Mouse (Mus musculus): ENCODE results near the gene Ccdc114. TPM values are rescaled to one million over a fixed set of nuclear protein-coding genes. Genes with fewer than 3 reads are reported as not detected.
"Not testable (repeated sequence)": the region's sequence is repeated elsewhere in the genome, so short reads cannot be mapped to it uniquely, and the experiment has no call there.

The Ccdc114 gene
- total and polyA plus RNA-seq, 3 experiments, result 0.07 to 0.22 TPM; not detected in 1

GRCm38 (mm10) chr7:45921950-45922600, 1.8 kb upstream of the Ccdc114 start:
- H3K9me3 ChIP-seq (replicated peaks), result no peaks in the 10 kb centered on the region
- no peaks in the 10 kb centered on the region for H3K36me3 ChIP-seq (replicated peaks)
- no peak overlapping the region for H3K4me3 ChIP-seq (ENCODE audit: low read depth, low read length)
- DNase-seq (ENCODE audit: low spot score) (no peak), ATAC-seq (ENCODE audit: extremely low read depth, insufficient number of reproducible peaks, low FRiP score, poor library complexity, severe bottlenecking) (no peak)
- peaks cover 17% of the 10 kb centered on the region for H3K4me1 ChIP-seq (ENCODE audit: insufficient read depth, low read depth, low read length)
- H3K27me3 ChIP-seq (ENCODE audit: insufficient read depth, low read length), result peaks cover 19% of the 10 kb centered on the region
- TF ChIP-seq TAL1 (conservative IDR thresholded peaks at IDR 0.05; ENCODE audit: low read depth, low read length) (no peak), GATA1 (IDR thresholded peaks at IDR 0.05; ENCODE audit: borderline replicate concordance, low read length) (no peak), POLR2AphosphoS5 (IDR thresholded peaks at IDR 0.05; ENCODE audit: insufficient replicate concordance, low read depth, low read length) (no peak), GATA2 (IDR thresholded peaks at IDR 0.05; ENCODE audit: borderline replicate concordance, low read depth, low read length) (no peak), CTCF (IDR thresholded peaks at IDR 0.05; ENCODE audit: low read depth, low read length) (no peak)

GRCm38 (mm10) chr7:45922928-45923761, 727 bp upstream of the Ccdc114 start:
- no peak overlapping the region for H3K4me3 ChIP-seq (ENCODE audit: low read depth, low read length)
- peaks cover 17% of the 10 kb centered on the region for H3K4me1 ChIP-seq (ENCODE audit: insufficient read depth, low read depth, low read length)
- no peaks in the 10 kb centered on the region for H3K36me3 ChIP-seq (replicated peaks)
- DNase-seq (ENCODE audit: low spot score) (no peak), ATAC-seq (ENCODE audit: extremely low read depth, insufficient number of reproducible peaks, low FRiP score, poor library complexity, severe bottlenecking) (peak; percentile 59)
- H3K9me3 ChIP-seq (replicated peaks), result no peaks in the 10 kb centered on the region
- TF ChIP-seq POLR2AphosphoS5 (IDR thresholded peaks at IDR 0.05; ENCODE audit: insufficient replicate concordance, low read depth, low read length), result no peak
- no peak for TF ChIP-seq GATA2 (IDR thresholded peaks at IDR 0.05; ENCODE audit: borderline replicate concordance, low read depth, low read length)
- TF ChIP-seq TAL1 (conservative IDR thresholded peaks at IDR 0.05; ENCODE audit: low read depth, low read length), result no peak
- no peak for TF ChIP-seq GATA1 (IDR thresholded peaks at IDR 0.05; ENCODE audit: borderline replicate concordance, low read length)
- no peak for TF ChIP-seq CTCF (IDR thresholded peaks at IDR 0.05; ENCODE audit: low read depth, low read length)
- H3K27me3 ChIP-seq (ENCODE audit: insufficient read depth, low read length), result peaks cover 21% of the 10 kb centered on the region

- Histone ChIP-seq H3K4me3 (ENCODE audit: low read depth, low read length) (no peak overlapping the region), H3K27me3 (ENCODE audit: insufficient read depth, low read length) (peaks cover 22% of the 10 kb centered on the region), H3K4me1 (ENCODE audit: insufficient read depth, low read depth, low read length) (peaks cover 17% of the 10 kb centered on the region), H3K9me3 (replicated peaks) (no peaks in the 10 kb centered on the region), H3K36me3 (replicated peaks) (no peaks in the 10 kb centered on the region)
- no peak for ATAC-seq (ENCODE audit: extremely low read depth, insufficient number of reproducible peaks, low FRiP score, poor library complexity, severe bottlenecking)
- no peak for TF ChIP-seq GATA2 (IDR thresholded peaks at IDR 0.05; ENCODE audit: borderline replicate concordance, low read depth, low read length)
- no peak for TF ChIP-seq TAL1 (conservative IDR thresholded peaks at IDR 0.05; ENCODE audit: low read depth, low read length)
- no peak for TF ChIP-seq GATA1 (IDR thresholded peaks at IDR 0.05; ENCODE audit: borderline replicate concordance, low read length)
- no peak for TF ChIP-seq CTCF (IDR thresholded peaks at IDR 0.05; ENCODE audit: low read depth, low read length)
- no peak for TF ChIP-seq POLR2AphosphoS5 (IDR thresholded peaks at IDR 0.05; ENCODE audit: insufficient replicate concordance, low read depth, low read length)
- DNase-seq (ENCODE audit: low spot score), result no peak
Measured at GRCm38 (mm10) chr7:45924429-45924816, 551 bp downstream of the Ccdc114 start.

- Histone ChIP-seq H3K9me3 (replicated peaks) (peaks cover 3% of the 10 kb centered on the region; the same call in 1 of the 2 replicates), H3K27me3 (ENCODE audit: insufficient read depth, low read length) (peaks cover 12% of the 10 kb centered on the region; the same call in 1 of the 2 replicates), H3K4me3 (ENCODE audit: low read depth, low read length) (no peak overlapping the region), H3K4me1 (ENCODE audit: insufficient read depth, low read depth, low read length) (no peaks in the 10 kb centered on the region), H3K36me3 (replicated peaks) (no peaks in the 10 kb centered on the region)
- DNase-seq (ENCODE audit: low spot score), result no peak
- ATAC-seq (ENCODE audit: extremely low read depth, insufficient number of reproducible peaks, low FRiP score, poor library complexity, severe bottlenecking), result no peak
- TF ChIP-seq GATA2 (IDR thresholded peaks at IDR 0.05; ENCODE audit: borderline replicate concordance, low read depth, low read length) (no peak), GATA1 (IDR thresholded peaks at IDR 0.05; ENCODE audit: borderline replicate concordance, low read length) (no peak), CTCF (IDR thresholded peaks at IDR 0.05; ENCODE audit: low read depth, low read length) (no peak), POLR2AphosphoS5 (IDR thresholded peaks at IDR 0.05; ENCODE audit: insufficient replicate concordance, low read depth, low read length) (no peak), TAL1 (conservative IDR thresholded peaks at IDR 0.05; ENCODE audit: low read depth, low read length) (no peak)
Measured at GRCm38 (mm10) chr7:45928626-45929295, 4.9 kb downstream of the Ccdc114 start.

- TF ChIP-seq GATA2 (IDR thresholded peaks at IDR 0.05; ENCODE audit: borderline replicate concordance, low read depth, low read length), result no peak
- Histone ChIP-seq H3K27me3 (ENCODE audit: insufficient read depth, low read length) (peaks cover 8% of the 10 kb centered on the region; the same call in 1 of the 2 replicates), H3K4me1 (ENCODE audit: insufficient read depth, low read depth, low read length) (no peaks in the 10 kb centered on the region), H3K36me3 (replicated peaks) (no peaks in the 10 kb centered on the region), H3K4me3 (ENCODE audit: low read depth, low read length) (no peak overlapping the region), H3K9me3 (replicated peaks) (peaks cover 3% of the 10 kb centered on the region; the same call in 1 of the 2 replicates)
- DNase-seq (ENCODE audit: low spot score) (no peak), ATAC-seq (ENCODE audit: extremely low read depth, insufficient number of reproducible peaks, low FRiP score, poor library complexity, severe bottlenecking) (no peak)
Measured at GRCm38 (mm10) chr7:45929688-45930087, 5.8 kb downstream of the Ccdc114 start.

- not testable (repeated sequence) for H3K36me3 ChIP-seq (replicated peaks); H3K4me1 ChIP-seq (ENCODE audit: insufficient read depth, low read depth, low read length); ATAC-seq (ENCODE audit: extremely low read depth, insufficient number of reproducible peaks, low FRiP score, poor library complexity, severe bottlenecking); H3K4me3 ChIP-seq (ENCODE audit: low read depth, low read length); H3K9me3 ChIP-seq (replicated peaks); DNase-seq (ENCODE audit: low spot score)
- peaks cover 11% of the 10 kb centered on the region; the same call in 1 of the 2 replicates for H3K27me3 ChIP-seq (ENCODE audit: insufficient read depth, low read length)
Measured at GRCm38 (mm10) chr7:45933766-45934165, 9.9 kb downstream of the Ccdc114 start.

Measured in G1E (cell line).